Mouse (Mus musculus): ENCODE data around the gene Scg3.

GRCm38 (mm10) chr9:75607496-75607895, 76.4 kb downstream of the Scg3 start:
- no peak for TF ChIP-seq CTCF (IDR thresholded peaks at IDR 0.05; ENCODE audit: low read depth, low read length)
- TF ChIP-seq POLR2A (IDR thresholded peaks at IDR 0.05; ENCODE audit: extremely low read depth, insufficient read depth, low read length) = no peak
